Mouse (Mus musculus) heart, embryonic 16.5 days (tissue): ENCODE measurements around the gene Galntl6. TPM values are rescaled to one million over a fixed set of nuclear protein-coding genes. Genes with fewer than 3 reads are reported as not detected.

Experiments used
- ATAC-seq: fragments of 200-750 bp; cut with Nextera tagmentation; replicated peaks from 2 replicates; pipeline ENCODE4 v1.8.0; 2017; ENCODE audit warnings: moderate number of reproducible peaks; ENCODE audit not compliant: insufficient read depth, low FRiP score; ENCODE audit errors: extremely low read depth
- H3K27ac ChIP-seq: fragments of 300-500 bp; sonication (generic); 2 replicates; pipeline ENCODE4 v1.5.1; 2014; ENCODE audit warnings: mild to moderate bottlenecking, low read length, control low read depth, moderate library complexity
- H3K27me3 ChIP-seq: fragments of 300-500 bp; sonication (generic); 2 replicates; pipeline ENCODE4 v1.6.1; 2014; ENCODE audit warnings: low read length, mixed read lengths; ENCODE audit not compliant: control insufficient read depth, insufficient read depth
- H3K36me3 ChIP-seq: fragments of 300-500 bp; sonication (generic); 2 replicates; pipeline ENCODE4 v1.6.1; 2014; ENCODE audit not compliant: control insufficient read depth, insufficient read depth
- H3K4me1 ChIP-seq: fragments of 300-500 bp; sonication (generic); 2 replicates; pipeline ENCODE4 v1.6.1; 2014; ENCODE audit warnings: low read length, mixed read lengths; ENCODE audit not compliant: control insufficient read depth, insufficient read depth
- H3K4me2 ChIP-seq: fragments of 300-500 bp; sonication (generic); 2 replicates; pipeline ENCODE4 v1.6.1; 2014; ENCODE audit warnings: low read depth, mild to moderate bottlenecking, control low read depth, low read length
- H3K4me3 ChIP-seq: fragments of 300-500 bp; sonication (generic); 2 replicates; pipeline ENCODE4 v1.5.1; 2014; ENCODE audit warnings: mild to moderate bottlenecking, control low read depth, low read length
- H3K9ac ChIP-seq: fragments of 300-500 bp; sonication (generic); 2 replicates; pipeline ENCODE4 v1.6.1; 2014; ENCODE audit warnings: low read length, control low read depth
- H3K9me3 ChIP-seq: fragments of 300-500 bp; sonication (generic); replicated peaks from 2 replicates; pipeline ENCODE4 v1.6.1; 2016; ENCODE audit warnings: low read length; ENCODE audit not compliant: control insufficient read depth
- WGBS: fragments of 180-500 bp; shearing (Covaris S2); extraction: QIAGEN DNeasy Blood & Tissue Kit; methylation state at CpG from one replicate; pipeline ENCODE4 v1.1.7; 2014; 5-methylcytosine and 5-hydroxymethylcytosine counted together
- polyA plus RNA-seq: library from polyadenylated mRNA; unstranded; fragments of >200 nt; fragmentation: Nextera tagmentation; extraction: Ambion mirVana; gene quantifications from 2 replicates; pipeline ENCODE4 v1.2.1, GENCODE M21; 2015

The Galntl6 gene
- 0.03 and 0.19 TPM in 2 replicates for polyA plus RNA-seq

DNA sequence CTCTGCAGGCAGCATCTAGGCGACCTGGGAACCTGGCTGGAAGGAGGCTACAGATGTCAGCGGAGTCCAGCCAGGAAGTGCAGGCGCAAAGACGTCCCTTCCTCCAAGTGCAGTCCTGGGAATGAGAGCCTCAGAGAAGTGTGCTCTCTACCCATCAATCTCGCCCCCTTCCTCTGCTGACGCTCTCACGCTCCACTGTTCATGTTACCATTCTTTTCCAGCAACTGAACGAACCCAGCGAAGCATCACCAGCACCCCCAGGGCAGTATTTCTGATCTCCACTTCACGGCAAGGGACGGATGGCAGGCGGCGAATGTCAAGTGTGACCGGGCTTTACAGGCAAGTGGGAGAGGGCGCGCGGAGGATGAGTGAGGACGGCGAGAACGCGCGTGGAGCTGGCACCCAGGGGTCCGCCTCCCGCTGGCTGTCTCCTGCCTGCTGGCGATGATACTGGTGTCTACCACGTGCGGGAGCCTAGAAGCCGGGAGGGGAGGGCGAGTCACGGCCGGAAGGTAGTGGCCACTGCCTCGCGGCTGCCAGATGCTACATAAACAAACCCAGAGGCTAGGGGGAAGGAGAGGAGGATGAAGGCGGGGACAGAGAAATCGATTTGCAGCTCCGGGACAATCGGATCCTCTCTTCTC is at the start of gene Galntl6:
Gene Galntl6, minus strand, starts transcription at position 445 of the 644 bp plus-strand sequence.
- Histone ChIP-seq H3K4me3 (peak within 1 kb of the TSS; percentile 63), H3K4me2 (peak within 1 kb of the TSS; percentile 99), H3K27ac (no peak within 1 kb of the TSS), H3K27me3 (peaks cover 12% of the 10 kb centered on the region), H3K9ac (peak within 1 kb of the TSS; percentile 58), H3K9me3 (no peaks in the 10 kb centered on the region), H3K4me1 (peaks cover 7% of the 10 kb centered on the region; the same call in 1 of the 2 replicates), H3K36me3 (no peaks in the 10 kb centered on the region)
- WGBS, result under 1% methylated on average over 37 of the region's 37 CpGs
- no peak; the same call in 1 of the 2 replicates for ATAC-seq

DNA sequence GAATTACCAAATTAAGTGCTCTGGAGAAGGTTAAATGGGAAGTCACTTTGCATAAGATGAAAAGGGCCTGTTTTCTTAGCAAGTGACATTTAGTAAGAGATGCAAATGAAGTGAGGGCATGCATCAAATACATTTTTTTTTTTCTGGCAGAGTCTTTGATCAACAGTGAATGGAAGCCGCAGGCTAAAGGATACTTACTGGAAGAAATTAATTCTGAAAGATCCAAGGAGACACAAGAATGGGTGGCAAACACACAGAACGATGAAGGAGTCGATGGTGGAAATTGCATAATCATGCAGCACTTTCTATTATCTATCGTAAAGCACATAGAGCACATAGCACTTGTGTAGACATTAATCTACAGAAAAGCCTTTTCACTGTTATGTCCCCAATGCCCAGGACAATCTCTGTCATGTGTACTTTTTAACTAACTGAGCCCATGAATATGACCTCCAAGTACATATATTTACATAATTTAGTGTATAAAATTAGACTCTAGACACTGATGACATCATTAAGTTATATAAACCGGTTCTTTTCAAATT is 44.8 kb upstream of the Galntl6 start:
- ATAC-seq, result no peak
- 81% methylated on average over 5 of the region's 5 CpGs for WGBS
- no peak overlapping the region for H3K4me3 ChIP-seq
- no peak overlapping the region for H3K4me2 ChIP-seq
- H3K27me3 ChIP-seq, result no peaks in the 10 kb centered on the region
- H3K4me1 ChIP-seq, result no peaks in the 10 kb centered on the region
- H3K36me3 ChIP-seq, result no peaks in the 10 kb centered on the region
- no peak overlapping the region for H3K9ac ChIP-seq
- H3K9me3 ChIP-seq, result no peaks in the 10 kb centered on the region
- H3K27ac ChIP-seq, result no peak overlapping the region

DNA sequence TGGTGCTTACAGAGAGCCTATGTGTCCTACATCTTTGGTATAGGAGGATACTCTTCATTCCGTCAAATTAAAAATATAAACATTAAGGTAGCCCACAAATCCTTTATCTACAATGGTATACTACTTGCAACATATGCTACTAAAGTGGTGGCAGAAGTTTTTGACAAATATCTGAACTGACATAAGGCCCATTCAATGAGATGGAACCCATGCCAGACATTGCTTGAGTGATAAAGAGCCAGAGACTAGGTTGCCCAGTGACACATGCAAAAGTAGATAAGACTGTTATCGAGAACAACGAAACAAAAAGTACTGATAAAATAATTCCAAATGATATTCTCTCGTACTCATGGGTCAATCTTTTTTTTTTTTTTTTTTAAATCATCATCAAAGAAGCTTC is 31.3 kb upstream of the Galntl6 start:
- 60% methylated on average over 4 of the region's 4 CpGs for WGBS
- H3K4me1 ChIP-seq, result no peaks in the 10 kb centered on the region
- no peaks in the 10 kb centered on the region for H3K27me3 ChIP-seq
- no peak overlapping the region for H3K4me2 ChIP-seq
- no peak overlapping the region for H3K4me3 ChIP-seq
- no peaks in the 10 kb centered on the region for H3K9me3 ChIP-seq
- no peak overlapping the region for H3K9ac ChIP-seq
- H3K27ac ChIP-seq, result no peak overlapping the region
- no peaks in the 10 kb centered on the region for H3K36me3 ChIP-seq
- ATAC-seq, result no peak

DNA sequence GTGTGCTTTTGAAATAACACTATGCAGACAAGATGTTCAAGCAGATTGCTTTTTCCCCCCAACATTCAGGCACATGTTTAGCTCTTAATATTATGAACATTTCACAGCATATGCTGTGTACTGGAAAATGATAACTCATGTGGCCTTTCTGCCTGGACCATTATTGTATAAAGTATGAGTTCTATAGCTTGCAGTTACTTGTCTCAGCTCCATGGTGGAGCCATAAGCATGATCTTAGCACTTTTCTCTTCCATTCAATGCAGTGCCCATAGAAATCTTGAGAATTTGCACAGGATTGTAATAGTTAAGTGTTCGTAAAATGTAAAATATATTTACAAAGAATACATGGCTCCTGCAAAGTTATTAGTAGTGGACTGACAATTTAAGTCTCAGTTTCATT is 18.6 kb upstream of the Galntl6 start:
- WGBS, result 66% methylated on average over 1 of the region's 1 CpGs
- ATAC-seq, result no peak
- Histone ChIP-seq H3K36me3 (no peaks in the 10 kb centered on the region), H3K9ac (no peak overlapping the region), H3K27me3 (no peaks in the 10 kb centered on the region), H3K27ac (no peak overlapping the region), H3K4me1 (no peaks in the 10 kb centered on the region), H3K9me3 (no peaks in the 10 kb centered on the region), H3K4me3 (no peak overlapping the region), H3K4me2 (no peak overlapping the region)

DNA sequence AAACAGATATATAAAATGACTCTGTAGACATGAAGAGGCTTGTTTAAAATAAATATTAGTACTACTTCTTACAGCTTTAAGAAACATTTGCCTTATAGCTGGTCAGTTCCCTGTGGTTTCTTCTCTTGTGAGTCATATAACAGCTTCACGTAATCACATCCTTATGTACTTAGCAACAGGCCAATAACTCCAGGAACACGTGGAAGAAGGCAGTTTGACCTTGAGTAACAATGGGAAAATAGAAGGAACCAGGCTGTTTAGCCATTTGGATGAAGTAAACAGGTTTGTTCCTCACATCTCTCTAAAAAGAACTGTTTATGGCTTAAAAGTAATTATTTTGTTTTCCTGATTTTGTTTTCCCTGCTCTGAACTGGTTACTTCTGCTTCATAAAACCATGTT is 2.7 kb upstream of the Galntl6 start:
- H3K27ac ChIP-seq, result no peak overlapping the region
- 56% methylated on average over 2 of the region's 2 CpGs for WGBS
- peaks cover 7% of the 10 kb centered on the region; the same call in 1 of the 2 replicates for H3K4me1 ChIP-seq
- H3K27me3 ChIP-seq, result peaks cover 12% of the 10 kb centered on the region
- H3K9ac ChIP-seq, result no peak overlapping the region
- H3K36me3 ChIP-seq, result no peaks in the 10 kb centered on the region
- H3K4me2 ChIP-seq, result no peak overlapping the region
- ATAC-seq, result no peak
- no peak overlapping the region for H3K4me3 ChIP-seq
- H3K9me3 ChIP-seq, result no peaks in the 10 kb centered on the region

DNA sequence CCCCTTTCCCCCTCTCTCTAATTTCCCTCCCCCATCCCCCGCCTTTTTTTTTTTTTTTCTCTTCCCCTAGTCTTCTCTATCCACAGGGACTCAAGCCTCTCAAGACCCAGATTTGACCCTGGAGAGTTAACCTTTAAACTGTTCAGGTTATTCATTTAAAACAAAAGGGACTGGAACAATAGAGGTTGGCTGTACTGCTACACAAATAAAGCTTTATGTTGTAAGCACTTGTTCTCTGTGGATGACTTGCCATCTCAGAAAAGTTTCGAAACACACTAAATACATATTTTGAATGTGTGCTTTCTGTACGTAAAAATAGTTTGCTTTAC is 1.2 kb upstream of the Galntl6 start:
- no peak overlapping the region for H3K4me3 ChIP-seq
- no peaks in the 10 kb centered on the region for H3K36me3 ChIP-seq
- no peak overlapping the region for H3K9ac ChIP-seq
- no peak for ATAC-seq
- H3K27me3 ChIP-seq, result peaks cover 12% of the 10 kb centered on the region
- no peaks in the 10 kb centered on the region for H3K9me3 ChIP-seq
- WGBS, result 82% methylated on average over 2 of the region's 3 CpGs
- H3K4me1 ChIP-seq, result peaks cover 7% of the 10 kb centered on the region; the same call in 1 of the 2 replicates
- H3K27ac ChIP-seq, result no peak overlapping the region
- no peak overlapping the region for H3K4me2 ChIP-seq

DNA sequence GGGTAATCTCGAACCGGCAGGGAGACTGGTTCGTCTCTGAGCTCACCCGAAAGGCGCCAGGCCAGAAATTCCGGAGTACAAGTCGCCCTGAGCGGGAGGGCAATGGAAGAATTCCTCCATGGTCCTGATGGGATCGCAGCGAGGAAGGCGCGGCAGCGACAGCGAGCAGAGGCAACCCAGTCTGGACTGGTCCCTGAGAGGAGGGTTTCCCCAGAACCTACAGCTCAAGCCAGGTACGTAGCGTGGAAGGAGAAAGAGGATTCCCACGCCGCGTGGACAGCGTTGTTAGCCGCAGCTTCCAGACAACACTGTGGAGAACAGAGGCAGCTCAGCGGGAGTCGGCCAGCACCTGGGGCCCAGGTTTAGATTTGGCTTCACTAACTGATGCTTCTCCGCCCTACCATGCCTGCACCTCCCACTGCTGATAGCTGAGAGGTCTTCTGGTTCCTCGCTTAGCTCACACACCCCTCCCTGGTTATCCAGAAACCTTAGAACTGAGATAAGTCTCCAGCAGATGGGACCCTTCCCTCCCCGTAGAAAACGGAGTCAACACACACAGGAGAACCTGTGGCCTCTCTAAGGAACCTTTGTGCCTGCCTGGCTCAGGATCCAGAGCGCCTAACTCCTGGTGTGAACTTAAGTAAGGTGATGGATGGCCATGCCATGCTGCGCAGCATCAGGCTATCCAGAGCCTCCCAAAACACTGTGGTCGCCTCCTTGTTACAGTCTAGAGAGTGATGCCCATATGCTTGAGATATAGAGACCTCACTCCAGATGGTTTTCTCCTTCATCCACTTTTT is 600 bp upstream of the Galntl6 start:
- no peaks in the 10 kb centered on the region for H3K9me3 ChIP-seq
- peak overlapping the region; percentile 99 for H3K4me2 ChIP-seq
- H3K27me3 ChIP-seq, result peaks cover 12% of the 10 kb centered on the region
- peak overlapping the region; percentile 58 for H3K9ac ChIP-seq
- no peak for ATAC-seq
- H3K4me1 ChIP-seq, result peaks cover 7% of the 10 kb centered on the region; the same call in 1 of the 2 replicates
- no peak overlapping the region for H3K27ac ChIP-seq
- 3% methylated on average over 30 of the region's 30 CpGs for WGBS
- peak overlapping the region; percentile 63 for H3K4me3 ChIP-seq
- H3K36me3 ChIP-seq, result no peaks in the 10 kb centered on the region

DNA sequence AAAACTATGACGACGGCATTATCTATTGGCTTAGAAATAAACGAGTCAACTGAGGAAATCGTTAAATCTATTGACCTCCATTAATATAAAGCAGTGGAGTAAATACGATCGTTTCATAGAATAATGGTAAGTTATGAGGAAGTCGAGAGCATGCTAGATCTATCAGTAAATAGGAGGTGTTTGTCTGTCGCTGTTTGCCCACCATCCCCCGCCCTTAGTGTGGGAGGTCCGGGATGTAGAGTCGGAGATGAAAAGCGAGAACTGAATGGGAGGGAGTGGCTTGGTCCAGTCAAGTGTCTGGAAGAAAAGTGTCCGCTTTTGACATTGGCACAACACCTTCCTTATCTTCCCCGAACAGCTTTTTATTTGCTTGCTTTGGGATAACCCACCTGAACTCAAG is 763 bp downstream of the Galntl6 start, which contains the start of gene BC030500:
Gene BC030500, plus strand, starts transcription at position 79 of the 400 bp plus-strand sequence.
- Histone ChIP-seq H3K36me3 (no peaks in the 10 kb centered on the region), H3K27ac (no peak within 1 kb of the TSS), H3K9ac (peak within 1 kb of the TSS; percentile 58), H3K4me3 (peak within 1 kb of the TSS; percentile 63), H3K27me3 (peaks cover 12% of the 10 kb centered on the region), H3K9me3 (no peaks in the 10 kb centered on the region), H3K4me2 (peak within 1 kb of the TSS; percentile 99), H3K4me1 (peaks cover 7% of the 10 kb centered on the region; the same call in 1 of the 2 replicates)
- WGBS, result 10% methylated on average over 14 of the region's 14 CpGs
- ATAC-seq, result no peak

DNA sequence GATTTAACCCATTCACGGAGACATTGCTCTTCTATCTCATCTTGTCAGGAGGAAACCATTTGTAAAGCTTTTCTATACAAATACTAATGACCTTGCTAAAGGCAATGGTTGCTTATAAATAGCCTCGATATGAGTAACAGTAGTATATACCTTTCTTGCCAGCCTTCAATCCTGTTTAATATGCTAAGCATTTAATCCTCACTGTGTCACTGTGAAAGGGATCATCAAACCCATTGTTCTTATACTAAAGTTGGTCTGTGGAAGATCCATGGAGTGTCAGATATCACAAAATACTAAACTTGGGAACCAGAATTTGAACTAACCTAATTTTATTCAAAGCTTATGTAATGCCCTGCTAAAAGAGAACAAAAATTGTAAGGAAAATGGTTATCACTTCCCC is 8.0 kb downstream of the Galntl6 start:
- Histone ChIP-seq H3K9me3 (no peaks in the 10 kb centered on the region), H3K36me3 (no peaks in the 10 kb centered on the region), H3K27me3 (no peaks in the 10 kb centered on the region), H3K4me2 (no peak overlapping the region), H3K27ac (no peak overlapping the region), H3K9ac (no peak overlapping the region), H3K4me1 (no peaks in the 10 kb centered on the region), H3K4me3 (no peak overlapping the region)
- 43% methylated on average over 2 of the region's 2 CpGs for WGBS
- no peak for ATAC-seq
